Mouse (Mus musculus) thymus, adult 2 months (tissue): ENCODE data around the gene Pcbp1.

Experiments
- CTCF ChIP-seq: fragments of 200-500 bp; IDR thresholded peaks from 2 replicates; pipeline ENCODE4 v1.5.1; 2012; ENCODE audit warnings: mild to moderate bottlenecking, control low read depth, low read length, moderate library complexity, borderline replicate concordance; ENCODE audit not compliant: control insufficient read depth, poor library complexity, insufficient read depth; ENCODE audit errors: extremely low read depth
- POLR2A ChIP-seq: fragments of 200-500 bp; IDR thresholded peaks from 2 replicates; pipeline ENCODE4 v1.6.1; 2012; ENCODE audit warnings: mild to moderate bottlenecking, low read length, control low read depth, moderate library complexity; ENCODE audit not compliant: control insufficient read depth, poor library complexity, insufficient read depth; ENCODE audit errors: extremely low read depth

DNA sequence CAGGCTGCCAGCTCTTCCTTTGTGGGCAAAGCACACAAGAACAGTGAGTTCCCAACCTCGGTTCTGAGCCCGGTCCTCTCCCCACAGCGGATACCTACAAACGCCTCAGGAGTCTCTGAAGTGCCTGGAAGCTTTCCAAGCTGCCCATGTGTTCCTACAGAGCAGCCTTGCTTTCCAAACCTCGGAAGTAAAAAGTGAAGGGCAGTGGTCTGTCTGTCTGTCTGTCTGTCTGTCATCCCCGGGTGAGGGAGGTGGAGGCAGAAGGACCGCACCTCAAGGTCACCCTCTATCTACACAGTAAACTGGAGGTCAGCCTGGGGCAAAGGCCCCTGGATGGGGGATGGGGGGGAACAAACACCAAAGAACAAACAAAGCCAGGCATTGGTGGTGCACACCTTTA lies 20.4 kb downstream of the Pcbp1 start:
- TF ChIP-seq POLR2A (no peak), CTCF (no peak)
